ENCODE assay signal across 8 mouse cellular contexts in genomic region chr2:30171371-30171996, GRCm38 (mm10). TPM values are rescaled to one million over a fixed set of nuclear protein-coding genes. Genes with fewer than 3 reads are reported as not detected.
DNase-seq lines count a peak whose midpoint lies in the region; ATAC-seq and TF ChIP-seq lines count a peak whose summit lies in the region.

Gene Endog, plus strand, starts transcription at chr2:30171493.

- H3K4me2 ChIP-seq in intestine, postnatal 0 days (replicated peaks; ENCODE audit: low read depth): peak within 1 kb of the TSS; percentile 95

- 0 out of 2 replicates have a peak, but pooled peaks cover 4% of the 10 kb centered on the region for H3K9me3 ChIP-seq in intestine, postnatal 0 days (ENCODE audit: control insufficient read depth)
- H3K9me3 ChIP-seq in midbrain, embryonic 10.5 days (replicated peaks): peaks cover 18% of the 10 kb centered on the region

- peak within 1 kb of the TSS; percentile 93 for H3K27ac ChIP-seq in intestine, postnatal 0 days (ENCODE audit: low read depth, low read length)
- H3K27ac ChIP-seq in midbrain, embryonic 10.5 days (replicated peaks): peak within 1 kb of the TSS; percentile 93

- ATAC-seq in intestine, postnatal 0 days: peak; percentile 85

- under 1% methylated on average over 75 of the region's 75 CpGs for WGBS in intestine, postnatal 0 days
- under 1% methylated on average over 75 of the region's 75 CpGs for WGBS in midbrain, embryonic 10.5 days

- H3K27me3 ChIP-seq in intestine, postnatal 0 days (replicated peaks; ENCODE audit: control insufficient read depth, insufficient read depth, low read length): no peaks in the 10 kb centered on the region
- H3K27me3 ChIP-seq in midbrain, embryonic 10.5 days (ENCODE audit: low read depth, poor library complexity, severe bottlenecking): peaks cover 13% of the 10 kb centered on the region

- H3K4me1 ChIP-seq in intestine, postnatal 0 days (replicated peaks; ENCODE audit: control insufficient read depth, insufficient read depth, low read length): peaks cover 7% of the 10 kb centered on the region; the same call in 1 of the 2 replicates
- peaks cover 23% of the 10 kb centered on the region for H3K4me1 ChIP-seq in midbrain, embryonic 10.5 days

- H3K4me3 ChIP-seq in intestine, postnatal 0 days (ENCODE audit: low read depth, low read length): peak within 1 kb of the TSS; percentile 73
- H3K4me3 ChIP-seq in midbrain, embryonic 10.5 days: peak within 1 kb of the TSS; percentile 81

- peaks cover 37% of the 10 kb centered on the region for H3K36me3 ChIP-seq in intestine, postnatal 0 days (ENCODE audit: control insufficient read depth, insufficient read depth)
- peaks cover 44% of the 10 kb centered on the region for H3K36me3 ChIP-seq in midbrain, embryonic 10.5 days

- DNase-seq in adrenal gland, adult 8-10 months: peak; percentile 91
- DNase-seq in embryo, embryonic 9.5 days (ENCODE audit: extremely low spot score): peak; percentile 88
- no peak for DNase-seq in gonadal fat pad, adult 2 months (ENCODE audit: low read depth)
- peak; percentile 89 to 91 for DNase-seq in left cerebral cortex, postnatal 36 days (ENCODE audit: low spot score in 2 of 2)
- peak; percentile 88 for DNase-seq in midbrain, embryonic 10.5 days (ENCODE audit: low spot score)
- DNase-seq in right cerebral cortex, postnatal 36 days (ENCODE audit: low spot score in 2 of 2): peak; percentile 87 to 88
- DNase-seq in urinary bladder, postnatal 4 days (ENCODE audit: low spot score in 2 of 2): peak; percentile 76 to 78

- intact Hi-C loops in left cerebral cortex, postnatal 36 days (cut with DNase I): loop anchor here (10.0 kb wide), 1 partner anchor 63 kb away; the partner anchor contains the start of gene Lrrc8a

- peak within 1 kb of the TSS; percentile 77 for H3K9ac ChIP-seq in intestine, postnatal 0 days (ENCODE audit: low read depth, low read length)

- no peak for TF ChIP-seq CTCF in intestine, postnatal 0 days (IDR thresholded peaks at IDR 0.05; ENCODE audit: low read depth)

RNA-seq across cellular contexts. Expression of gene Endog, which starts in this region (rescaled TPM):
- 10 to 100 TPM; 21.9 to 43.0 (median 31.0) TPM for total RNA-seq in adrenal gland, adult 8-10 months (2022)
- 40.8 and 41.5 TPM in 2 replicates for polyA plus RNA-seq in gonadal fat pad, adult 2 months (2012; rRNA removed)
- polyA plus RNA-seq in intestine, postnatal 0 days (2015; fragmentation: Nextera tagmentation; extraction: Ambion mirVana): 56.3 and 59.3 TPM in 2 replicates
- total RNA-seq in left cerebral cortex, postnatal 36 days (2021): 10 to 100 TPM; 19.3 to 25.0 TPM
- 16.9 and 18.6 TPM in 2 replicates for polyA plus RNA-seq in midbrain, embryonic 10.5 days (2016; fragmentation: Nextera tagmentation; extraction: Ambion mirVana)
